Mouse (Mus musculus) R1 (cell line): Measurements from ENCODE around the gene Asic2.
A peak's percentile ranks its signal among the peaks of the same experiment; 100 is the strongest.

Experiments used
- DNase-seq: peaks from one replicate; pipeline ENCODE4 v3.0.0-alpha.2; 2018; ENCODE audit warnings: low read depth, low spot score

The Asic2 gene

DNA sequence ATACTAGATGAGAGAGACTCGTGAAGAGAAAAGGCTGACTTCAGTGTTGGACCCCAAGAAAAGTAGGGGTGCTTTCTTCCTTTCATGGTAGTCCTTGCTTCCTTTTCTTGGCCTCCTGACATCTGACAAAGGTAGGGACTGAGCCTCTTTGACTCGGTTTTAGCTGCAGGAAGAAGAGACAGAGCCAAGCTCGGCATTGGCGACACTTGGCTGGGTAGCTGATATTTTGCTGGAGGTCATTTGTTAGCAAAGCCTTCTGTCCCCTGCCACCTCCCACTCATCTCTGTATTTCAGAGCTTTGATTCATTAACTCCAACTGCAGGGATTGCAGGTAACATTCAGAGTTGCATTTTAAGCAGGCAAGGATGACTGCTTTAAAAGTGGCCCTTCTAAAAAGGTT is 762.8 kb downstream of the Asic2 start:
- no peak for DNase-seq

- no peak for DNase-seq
Measured at GRCm38 (mm10) chr11:81202578-81202977, 765.7 kb downstream of the Asic2 start.

DNA sequence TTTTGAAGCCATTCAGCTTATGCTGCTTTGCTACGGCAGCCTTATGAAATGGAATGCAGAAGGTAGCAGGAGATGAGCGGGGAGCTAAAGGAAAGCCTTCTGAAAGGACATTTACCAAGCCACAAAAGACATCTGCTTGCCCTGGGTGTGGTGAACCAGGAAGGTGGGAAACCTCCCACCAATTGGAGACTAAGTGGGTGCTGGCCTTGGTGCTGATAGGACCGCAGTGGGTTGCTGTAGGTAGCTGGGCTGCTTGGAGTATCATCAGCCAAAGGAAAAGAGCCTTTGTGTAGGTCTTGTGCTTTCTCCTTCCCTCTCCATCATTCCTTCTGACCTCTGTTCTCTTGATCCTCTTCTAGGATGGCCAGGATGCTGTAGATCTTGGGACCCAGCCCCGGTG is 774.4 kb downstream of the Asic2 start:
- peak; percentile 60 for DNase-seq

DNA sequence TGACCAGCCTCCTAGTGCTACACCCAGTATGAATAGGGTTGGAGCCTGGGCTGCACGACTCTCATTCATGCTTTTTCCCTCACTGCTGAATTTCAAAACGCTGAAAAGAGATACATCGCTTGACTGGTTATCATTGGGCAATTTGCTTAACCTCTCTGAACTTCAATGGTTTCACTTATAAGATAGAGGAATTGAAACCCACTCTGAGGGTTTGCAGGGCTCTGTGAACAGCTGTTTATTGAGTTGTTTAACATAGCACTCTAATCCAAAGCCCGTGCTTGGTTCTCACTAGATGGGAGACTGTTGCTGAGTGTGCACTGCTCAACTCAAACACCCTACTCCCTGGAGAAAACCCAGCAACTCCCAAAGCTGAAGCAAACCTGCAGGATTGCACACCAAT is 776.1 kb downstream of the Asic2 start:
- no peak for DNase-seq

DNA sequence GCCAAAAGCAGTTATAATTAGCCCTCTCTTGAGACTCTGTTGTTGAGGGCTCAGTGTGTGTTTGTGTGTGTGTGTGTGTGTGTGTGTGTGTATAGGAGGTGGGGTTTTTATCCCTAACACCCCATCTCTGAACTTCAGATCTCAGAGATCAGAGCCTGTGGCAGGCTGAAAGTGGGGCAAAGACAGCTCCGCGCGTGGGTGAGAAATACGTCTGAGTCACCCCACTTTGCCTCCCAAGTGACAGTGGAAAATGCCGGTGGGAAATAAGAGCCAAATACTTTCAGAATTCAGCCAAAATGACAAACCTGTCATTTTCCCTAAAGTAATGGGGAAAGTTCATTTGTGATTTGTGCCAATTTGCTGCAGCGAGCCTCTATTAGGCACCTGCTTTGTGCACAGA is 779.2 kb downstream of the Asic2 start:
- DNase-seq, result no peak

DNA sequence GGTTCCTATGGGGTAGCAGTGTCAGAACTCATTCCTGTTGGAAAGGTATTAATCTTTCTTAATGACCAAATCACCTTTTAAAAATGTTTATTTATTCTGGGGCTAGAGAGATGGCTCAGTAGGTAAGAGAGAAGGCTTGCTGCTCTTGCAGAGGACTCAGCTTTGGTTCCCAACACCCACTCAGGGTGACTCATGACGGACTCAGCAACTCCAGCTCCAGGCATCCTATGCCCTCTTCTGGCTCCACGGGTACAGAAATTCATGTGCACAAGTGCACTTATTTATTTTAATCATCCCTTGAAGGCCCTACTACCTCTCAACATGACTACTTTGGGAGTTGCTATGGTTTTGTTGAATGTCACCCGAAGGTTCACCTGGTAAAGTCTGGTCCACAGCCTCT is 780.4 kb downstream of the Asic2 start:
- DNase-seq, result no peak

DNA sequence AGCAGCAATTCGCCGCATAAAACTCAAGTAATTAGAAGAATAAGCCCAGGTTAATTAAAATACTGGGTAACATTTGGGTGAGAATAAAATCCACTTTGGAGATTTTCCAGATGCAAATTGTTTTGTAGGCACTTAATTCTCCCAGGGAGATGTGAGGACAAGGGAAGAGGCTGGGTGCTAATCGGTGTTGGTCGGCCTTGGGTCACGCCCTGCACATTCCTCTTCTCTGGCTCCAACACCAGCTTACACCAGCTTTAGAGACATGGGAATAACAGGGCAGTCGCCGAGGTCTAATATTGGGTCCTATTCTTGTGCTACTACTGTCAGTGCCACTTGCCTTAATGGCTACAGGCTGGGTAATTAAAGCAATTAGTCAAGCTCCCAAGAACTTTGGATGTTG is 783.5 kb downstream of the Asic2 start:
- peak; percentile 23 for DNase-seq

GRCm38 (mm10) chr11:81164890-81165289 is 803.4 kb downstream of the Asic2 start:
- no peak for DNase-seq

DNA sequence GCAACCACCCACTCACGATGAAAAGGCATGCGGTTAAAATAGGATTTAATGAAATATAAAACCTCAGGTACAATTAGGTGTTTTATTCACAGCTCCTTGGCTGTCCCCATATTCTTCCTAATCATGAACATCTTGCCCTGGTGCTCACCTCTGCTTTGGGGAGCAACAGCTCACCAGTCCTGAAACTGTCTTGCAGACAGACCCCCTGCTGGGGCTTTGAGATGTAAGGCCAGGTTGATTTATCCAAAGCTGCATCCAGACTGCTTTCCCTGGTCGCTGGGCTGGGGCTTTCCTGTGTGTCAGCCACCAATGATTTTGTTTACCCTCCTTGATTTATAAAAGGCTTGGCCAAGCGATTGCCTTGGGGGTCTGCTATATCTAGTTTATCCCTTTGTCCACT is 805.2 kb downstream of the Asic2 start:
- peak; percentile 21 for DNase-seq

DNA sequence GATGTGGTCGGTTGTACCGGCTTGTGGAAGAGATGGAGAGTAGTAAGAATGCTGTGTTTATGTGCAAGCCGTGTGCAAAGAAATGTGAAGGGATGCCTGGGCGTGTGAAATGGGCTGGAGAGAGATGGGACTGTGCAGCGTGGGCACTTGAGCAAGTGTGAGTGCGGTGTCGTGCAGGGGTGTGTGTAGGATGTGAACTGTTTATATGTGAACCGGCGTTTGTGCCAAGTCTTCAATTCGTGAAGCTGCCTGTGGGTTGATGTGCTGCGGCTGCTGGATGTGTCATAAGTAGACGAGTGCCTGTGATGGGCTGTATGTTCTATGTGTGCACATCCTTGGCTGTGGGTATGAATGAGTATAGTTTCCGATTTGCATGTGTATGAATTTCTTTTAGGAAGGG is 814.4 kb downstream of the Asic2 start:
- DNase-seq, result peak; percentile 10

GRCm38 (mm10) chr11:81153161-81153840 is 815.0 kb downstream of the Asic2 start:
- peak; percentile 72 for DNase-seq

DNA sequence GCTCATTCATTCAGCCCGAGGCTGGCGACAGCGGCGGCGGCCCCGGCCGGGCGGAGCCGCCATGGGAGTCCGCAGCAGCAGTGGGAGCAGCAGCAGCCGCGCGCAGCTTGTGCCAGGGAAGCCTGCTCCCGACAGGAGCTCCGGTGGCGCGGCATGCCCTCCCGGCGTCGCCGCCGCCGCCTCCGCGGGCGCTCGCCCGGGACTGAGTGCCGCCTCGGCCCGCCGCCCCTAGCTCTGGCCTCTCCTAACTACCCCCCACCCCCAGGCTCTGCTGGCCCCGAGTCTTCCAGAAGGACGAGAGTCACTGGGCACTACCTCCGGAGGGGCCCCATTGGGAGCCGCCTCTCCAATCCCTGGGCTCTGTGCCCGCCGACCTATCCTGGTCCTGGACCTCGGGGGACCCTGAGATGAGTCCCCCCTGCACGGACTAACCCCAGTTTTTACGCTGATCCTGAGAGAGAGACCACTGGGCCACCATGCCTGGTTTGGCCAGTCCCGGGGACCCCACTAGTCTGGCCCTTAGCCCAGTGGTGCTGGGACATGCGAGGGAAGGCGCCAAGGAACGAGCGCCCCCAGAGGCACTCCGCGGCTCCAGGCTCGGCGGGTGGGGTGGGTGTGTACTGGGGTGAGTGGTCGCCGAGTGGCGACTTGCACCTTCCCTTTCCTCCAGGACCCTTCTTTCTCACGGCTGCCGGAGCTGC is 815.6 kb downstream of the Asic2 start:
- peak; percentile 59 for DNase-seq

DNA sequence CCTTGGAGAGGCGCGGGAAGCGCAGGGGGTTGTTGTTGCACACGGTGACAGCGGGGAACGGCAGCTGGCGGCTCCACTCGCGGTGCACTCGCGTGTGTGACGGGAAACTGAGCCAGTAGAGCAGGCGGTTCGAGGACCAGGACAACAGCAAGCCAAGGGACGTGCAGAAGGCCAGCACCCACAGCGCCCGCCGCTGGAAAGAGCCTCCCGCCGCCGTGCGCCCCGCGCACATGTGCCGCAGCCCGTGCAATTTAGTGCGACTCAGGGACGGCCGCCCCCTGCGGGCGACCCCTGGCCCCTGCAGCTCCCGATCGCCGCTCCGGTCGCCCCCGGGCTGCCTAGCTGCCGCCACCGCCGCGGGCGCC is 816.3 kb downstream of the Asic2 start:
- DNase-seq, result peak; percentile 61

DNA sequence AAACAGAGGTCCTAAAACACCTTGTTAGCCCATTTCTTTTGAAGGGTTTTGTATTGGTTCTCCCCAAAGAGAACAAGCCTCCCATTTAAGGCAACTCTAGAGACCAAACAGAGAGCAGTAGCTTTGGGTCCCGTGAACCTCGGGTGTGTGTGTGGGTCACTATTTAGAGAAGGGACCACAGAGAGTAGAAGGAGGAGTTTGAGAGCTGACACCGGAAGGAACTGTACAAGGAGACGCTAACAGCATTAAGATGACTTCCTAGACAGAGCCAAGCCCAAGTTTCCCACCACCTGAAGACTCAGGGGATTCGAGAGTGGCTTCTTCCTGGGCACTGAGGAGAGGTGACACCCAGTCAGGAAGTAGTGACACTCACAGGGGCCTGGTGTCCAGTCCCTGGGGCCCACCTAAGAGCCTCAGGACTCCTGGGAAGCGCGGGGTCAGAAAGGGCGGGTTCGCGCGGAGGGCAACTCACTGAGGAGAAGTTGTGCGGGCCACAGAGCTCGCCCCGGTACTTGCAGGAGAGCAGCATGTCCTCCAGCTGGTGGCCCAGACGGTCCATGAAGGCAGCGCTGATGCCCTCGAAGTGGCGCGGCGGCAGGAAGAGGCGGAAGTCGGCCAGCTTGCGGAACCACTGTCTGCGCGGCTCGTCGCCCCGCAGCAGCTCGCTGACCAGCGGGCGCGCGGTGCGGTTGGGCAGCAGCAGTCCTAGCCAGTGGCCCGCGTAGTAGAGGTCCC is 816.8 kb downstream of the Asic2 start:
- peak; percentile 34 for DNase-seq

DNA sequence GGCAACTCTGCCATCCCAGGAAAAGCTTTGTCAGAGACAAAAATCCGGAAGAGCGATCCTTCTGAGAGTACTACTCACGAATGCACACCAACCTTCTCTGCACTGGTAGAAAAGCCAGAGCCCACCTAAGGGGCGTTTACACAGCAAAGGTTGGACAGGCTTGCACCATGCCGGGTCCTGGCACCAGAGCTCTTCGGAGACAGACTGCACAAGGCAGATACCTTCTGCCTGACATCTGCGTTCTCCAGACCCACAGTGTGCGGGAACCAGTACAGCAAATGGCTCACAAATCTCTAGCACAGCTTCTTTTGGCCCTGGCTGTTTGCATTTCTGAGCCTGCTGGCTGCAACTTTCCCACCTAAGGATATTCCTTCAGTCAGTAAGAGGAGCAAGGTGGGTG is 817.6 kb downstream of the Asic2 start:
- DNase-seq, result peak; percentile 19

DNA sequence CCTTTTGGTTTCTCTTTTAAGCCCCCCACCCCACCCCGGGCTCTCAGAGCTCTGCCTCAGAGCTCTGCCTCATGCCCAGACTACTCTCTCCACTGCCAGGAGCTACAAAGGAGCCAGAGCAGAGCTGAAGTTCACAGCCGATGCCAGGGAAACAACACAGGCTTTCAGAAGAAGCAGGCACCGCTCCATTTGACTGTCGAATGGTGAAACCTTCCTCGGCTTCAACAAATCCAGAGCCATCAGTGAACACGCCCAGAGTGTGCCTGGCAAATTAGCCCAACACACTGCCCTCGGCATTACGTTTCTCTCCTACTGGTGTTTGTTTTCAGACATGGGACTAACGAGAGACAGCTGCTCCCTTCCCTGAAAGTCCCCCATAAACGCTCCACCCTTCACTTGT is 819.8 kb downstream of the Asic2 start:
- DNase-seq, result no peak

GRCm38 (mm10) chr11:81146574-81147157 is 821.6 kb downstream of the Asic2 start:
- no peak for DNase-seq

GRCm38 (mm10) chr11:81135141-81135540 is 833.1 kb downstream of the Asic2 start:
- no peak for DNase-seq

DNA sequence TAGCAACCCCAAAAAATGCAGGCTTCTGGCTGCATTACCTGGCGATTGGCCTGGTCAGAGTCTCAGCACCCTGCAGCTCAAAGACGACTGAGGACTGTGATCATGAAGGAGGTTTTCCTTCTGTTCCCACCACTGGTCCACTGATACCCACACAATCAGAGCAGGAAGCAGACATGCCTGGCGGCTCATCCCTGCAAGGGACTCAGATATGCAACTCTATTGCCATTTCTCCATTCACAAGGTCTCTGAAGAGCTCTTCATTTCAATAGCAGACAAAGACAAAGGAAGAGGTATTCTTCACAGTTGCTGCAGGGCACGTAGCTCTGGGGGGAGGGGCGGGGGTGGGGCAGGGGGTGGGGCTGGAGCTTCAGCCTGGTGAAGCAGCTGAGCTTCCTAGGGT is 834.3 kb downstream of the Asic2 start:
- peak; percentile 52 for DNase-seq

- DNase-seq, result no peak
Measured at GRCm38 (mm10) chr11:81132669-81133068, 835.6 kb downstream of the Asic2 start.

- no peak for DNase-seq
Measured at GRCm38 (mm10) chr11:81124363-81124762, 843.9 kb downstream of the Asic2 start.

- DNase-seq, result no peak
Measured at GRCm38 (mm10) chr11:81120024-81120576, 848.2 kb downstream of the Asic2 start.
